Mouse (Mus musculus): ENCODE measurements around the gene Tbc1d5.
"Not testable (repeated sequence)": the region's sequence is repeated elsewhere in the genome, so short reads cannot be mapped to it uniquely, and the experiment has no call there.

The Tbc1d5 gene

DNA sequence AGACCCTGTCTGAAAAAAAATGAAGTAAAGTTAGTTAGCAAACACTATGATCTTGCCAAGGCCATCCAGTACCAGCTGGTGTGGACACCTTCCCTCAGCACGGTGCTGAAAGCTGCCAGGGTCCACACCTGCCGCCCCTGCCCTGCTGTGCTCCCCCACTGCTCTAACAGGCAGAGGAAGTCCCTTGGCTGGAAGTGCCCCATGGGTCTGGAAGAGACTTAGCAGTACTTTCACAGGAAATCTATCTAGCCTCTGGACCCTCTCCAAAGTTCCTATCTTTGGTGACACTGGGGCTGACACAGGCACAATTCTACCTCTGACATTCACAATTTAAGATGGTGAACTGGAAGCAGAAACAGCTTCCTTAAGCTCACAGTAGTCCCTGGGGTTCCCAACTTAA is 442.1 kb downstream of the Tbc1d5 start:
- DNase-seq: peak; percentile 34

DNA sequence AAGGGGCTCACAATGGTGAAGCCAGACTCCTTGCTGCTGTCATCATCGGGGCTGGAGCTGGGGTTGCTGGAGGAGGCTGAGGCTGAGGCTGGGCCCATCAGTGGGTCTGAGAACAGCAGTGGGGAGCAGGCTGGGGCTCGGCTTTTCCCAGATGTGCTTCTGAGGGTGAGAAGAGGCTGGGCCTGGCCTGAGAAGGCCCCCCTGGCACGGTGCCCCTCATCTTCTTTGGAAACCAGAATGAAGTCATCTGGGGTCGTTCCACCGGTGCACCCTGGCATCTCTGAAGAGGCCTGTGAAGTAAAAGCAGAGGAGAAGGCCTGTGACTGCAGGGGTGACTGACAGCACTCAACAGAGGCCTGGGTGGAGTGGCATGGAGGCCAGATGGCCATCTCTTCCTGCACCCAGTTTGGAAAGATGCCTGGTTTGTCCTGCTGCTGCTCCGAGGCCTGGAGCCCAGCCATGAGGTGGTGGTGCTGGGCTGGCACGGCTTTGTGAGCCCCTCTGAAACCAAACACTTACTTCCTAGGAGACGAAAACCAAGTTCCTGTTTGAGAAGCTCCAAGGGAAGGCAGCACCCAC is 443.1 kb downstream of the Tbc1d5 start:
- DNase-seq: peak; percentile 46

DNA sequence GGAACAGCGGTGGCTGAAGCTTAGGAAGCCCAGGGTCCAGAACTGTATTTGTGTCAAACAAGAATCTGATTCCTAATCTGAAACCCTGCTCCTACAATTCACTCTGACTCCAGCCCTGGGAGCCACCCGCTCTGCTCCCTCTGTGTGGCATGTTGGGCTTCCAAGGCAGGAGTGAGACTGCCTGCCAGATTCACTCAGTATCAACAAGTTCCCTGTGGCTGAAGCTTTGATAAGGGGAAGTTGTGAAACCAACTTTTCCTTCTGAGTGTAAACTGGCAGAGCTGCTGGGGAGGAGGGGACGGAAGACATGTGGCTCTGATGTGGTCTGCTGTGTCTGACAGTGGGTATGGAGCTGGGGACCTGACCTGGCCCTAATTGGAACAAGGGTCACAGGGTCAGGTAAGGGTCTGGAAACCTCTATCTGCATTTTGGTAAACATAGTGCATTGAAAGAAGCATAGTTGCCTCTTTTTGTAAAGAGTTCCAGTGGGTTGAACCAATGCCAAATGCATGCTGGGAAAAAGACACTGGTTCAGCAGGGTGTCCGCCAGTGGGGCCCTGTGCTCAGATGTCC is 443.7 kb downstream of the Tbc1d5 start:
- no peak for DNase-seq

DNA sequence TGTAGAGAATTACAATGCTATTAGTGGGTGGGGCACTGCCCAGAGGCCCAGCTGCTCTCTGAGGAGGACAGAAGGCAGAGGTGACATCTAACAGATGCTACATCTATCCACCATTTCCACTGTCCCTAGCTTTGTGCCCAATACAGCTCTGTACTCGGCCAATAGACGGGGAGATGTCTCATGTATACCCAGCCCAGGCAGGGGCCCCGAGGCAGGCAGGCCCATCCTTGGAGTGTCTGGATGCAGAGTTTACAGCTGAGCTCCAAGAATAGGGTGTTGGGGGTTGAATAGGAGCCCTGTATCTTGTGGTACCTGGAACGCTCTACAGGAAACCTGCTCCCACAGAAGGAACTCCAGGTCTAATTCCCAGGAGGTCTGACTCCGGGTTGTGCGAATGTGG is 444.4 kb downstream of the Tbc1d5 start:
- no peak for DNase-seq

DNA sequence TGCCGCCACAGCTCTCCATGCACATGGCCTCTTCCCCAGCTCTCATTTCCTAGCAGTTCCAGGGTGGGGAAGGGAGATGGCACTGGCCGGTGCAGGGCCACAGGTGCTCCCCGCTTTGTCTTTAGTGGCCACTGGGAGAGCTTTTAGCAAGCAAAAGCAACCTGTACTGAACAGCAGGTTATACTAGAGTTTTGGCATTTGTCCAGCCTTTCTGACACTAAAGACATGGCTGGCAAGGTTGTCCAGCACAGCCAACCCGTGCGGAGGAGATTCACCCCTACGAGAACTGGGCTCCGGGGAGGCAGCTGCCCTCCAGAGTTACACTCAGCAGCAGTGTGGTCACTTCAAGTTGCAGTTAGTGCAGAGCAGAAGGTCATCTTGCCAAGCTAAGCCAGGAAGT is 445.8 kb downstream of the Tbc1d5 start:
- DNase-seq: no peak

DNA sequence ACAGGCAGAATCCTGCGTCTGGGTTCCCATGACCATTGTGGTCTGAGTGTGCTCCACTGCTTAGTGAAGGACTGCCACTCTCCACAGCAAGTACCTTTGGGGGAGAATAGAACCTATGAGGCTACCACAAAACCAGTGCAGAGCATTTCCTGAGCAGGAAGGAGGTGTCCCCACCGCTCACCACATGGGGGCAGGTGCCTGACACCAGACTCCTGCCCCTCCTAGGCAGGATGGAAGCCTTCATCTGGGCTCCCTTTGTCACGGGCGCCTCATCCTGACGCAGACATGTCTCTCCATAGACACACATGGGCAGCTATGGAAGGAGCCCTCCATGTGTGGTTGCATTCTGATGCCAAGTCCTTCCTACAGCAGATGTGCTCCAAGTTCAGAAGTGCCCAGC is 447.3 kb downstream of the Tbc1d5 start:
- DNase-seq: no peak

DNA sequence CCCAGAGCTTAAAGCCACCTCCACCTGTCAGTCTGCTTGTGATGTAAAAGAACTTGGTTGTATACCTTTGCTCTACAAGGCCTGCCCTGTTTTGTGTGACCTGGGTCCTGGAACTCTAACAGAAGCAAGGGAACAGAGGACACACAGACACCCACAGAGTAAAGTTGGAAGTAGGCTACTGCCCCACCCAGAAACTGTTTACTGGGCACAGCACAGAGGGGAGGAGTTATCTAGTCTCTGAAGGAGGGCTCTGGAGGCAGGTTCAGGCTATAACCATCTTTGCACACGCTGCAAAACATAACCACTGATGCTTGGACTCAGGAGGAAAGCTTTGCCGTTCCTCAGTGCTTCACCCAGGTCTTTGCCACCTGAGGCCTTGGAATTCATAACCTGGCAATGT is 448.3 kb downstream of the Tbc1d5 start:
- no peak for DNase-seq

DNA sequence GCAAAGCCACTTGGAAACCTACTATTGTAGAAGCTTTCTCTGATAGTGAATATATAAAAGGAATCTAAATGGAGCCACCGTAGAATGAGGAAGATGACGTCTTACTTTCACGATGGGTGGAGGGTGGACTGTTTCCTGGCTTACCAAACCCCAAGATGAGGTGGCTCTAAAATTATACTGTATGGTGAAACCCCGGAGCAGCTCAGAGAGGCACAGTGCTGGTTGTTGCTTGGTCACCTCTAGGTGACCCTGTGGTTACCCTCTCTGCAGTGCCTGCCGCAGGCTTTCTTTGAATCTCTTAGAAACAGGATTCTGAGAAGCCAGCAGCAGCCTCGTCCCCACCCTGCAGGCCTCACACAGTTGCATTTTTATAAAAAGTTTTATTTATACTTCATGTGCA is 449.6 kb downstream of the Tbc1d5 start:
- DNase-seq: no peak

DNA sequence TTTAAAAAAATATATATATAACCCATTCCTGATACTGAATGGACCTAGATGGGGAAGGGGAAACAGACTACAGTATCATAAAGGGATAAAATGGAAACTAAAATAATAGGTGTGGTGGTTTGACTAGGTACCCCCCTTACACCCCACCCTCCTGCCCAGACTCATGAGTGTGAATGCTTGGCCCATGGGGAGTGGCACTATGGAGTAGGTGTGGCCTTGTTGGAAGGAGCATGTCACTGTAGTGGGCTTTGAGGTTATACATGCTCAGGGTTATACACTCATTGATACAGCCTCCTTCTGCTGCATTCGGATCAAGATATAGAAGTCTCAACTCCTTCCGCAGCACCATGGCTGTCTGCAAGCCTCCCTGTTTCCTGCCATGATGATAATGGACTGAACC is 450.1 kb downstream of the Tbc1d5 start:
- DNase-seq: no peak

DNA sequence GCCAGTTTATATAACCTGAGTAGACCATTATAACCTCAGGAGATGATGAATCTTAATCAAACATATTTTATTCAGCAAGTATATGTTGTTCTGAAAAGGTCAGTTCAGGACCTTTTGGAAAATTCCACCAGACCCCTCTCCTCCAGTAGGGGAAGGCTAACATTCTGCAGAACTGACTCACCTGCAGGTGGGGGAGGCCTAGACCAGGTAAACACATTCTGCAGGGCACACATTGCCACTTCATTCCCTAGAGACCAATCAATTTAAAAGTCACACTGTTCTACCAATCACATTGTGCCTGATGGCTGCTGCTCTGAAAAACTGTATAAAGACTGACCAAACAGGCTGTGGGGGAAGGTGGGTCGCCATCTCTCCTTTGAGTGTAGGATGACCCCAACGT is 452.9 kb downstream of the Tbc1d5 start:
- no peak for DNase-seq

DNA sequence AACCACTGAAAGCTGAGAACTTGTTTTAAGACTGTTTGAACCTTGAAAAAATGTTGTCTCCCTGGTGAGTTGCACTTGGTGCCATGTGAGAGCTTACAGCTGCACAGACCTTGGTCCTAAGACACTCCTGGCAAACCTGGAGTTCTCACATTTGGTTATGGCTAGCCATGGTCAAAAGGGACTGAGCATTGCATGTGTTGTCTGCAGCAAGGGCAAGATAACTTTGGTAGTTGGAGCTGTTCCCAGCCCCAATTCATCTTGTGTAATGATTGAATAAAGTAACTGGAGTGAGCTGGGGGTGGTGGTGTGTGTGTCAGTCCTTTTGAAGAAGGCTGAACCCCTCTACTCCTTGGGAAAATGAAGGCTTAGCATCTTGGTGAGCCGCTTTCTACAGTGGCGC is 454.8 kb downstream of the Tbc1d5 start:
- DNase-seq: no peak

DNA sequence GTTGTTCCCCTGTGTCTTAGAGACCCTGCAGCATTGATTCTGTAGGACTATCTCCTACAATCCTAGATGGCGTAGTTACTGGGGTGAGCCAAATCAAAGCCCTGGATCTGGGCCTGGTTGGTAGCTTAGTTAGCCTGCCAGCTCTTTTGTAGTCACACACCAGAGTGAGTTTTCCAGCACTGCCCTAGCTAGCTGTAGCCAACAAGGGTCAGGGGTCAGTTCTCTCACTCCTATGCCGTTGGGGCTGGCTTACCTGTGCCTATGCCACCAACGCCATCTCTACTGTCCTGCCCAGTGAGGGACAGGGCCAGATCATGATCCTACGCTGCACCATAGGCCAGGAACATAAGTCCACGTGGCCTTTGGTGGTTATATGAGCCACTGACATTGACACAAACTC is 461.6 kb downstream of the Tbc1d5 start:
- DNase-seq: no peak

DNA sequence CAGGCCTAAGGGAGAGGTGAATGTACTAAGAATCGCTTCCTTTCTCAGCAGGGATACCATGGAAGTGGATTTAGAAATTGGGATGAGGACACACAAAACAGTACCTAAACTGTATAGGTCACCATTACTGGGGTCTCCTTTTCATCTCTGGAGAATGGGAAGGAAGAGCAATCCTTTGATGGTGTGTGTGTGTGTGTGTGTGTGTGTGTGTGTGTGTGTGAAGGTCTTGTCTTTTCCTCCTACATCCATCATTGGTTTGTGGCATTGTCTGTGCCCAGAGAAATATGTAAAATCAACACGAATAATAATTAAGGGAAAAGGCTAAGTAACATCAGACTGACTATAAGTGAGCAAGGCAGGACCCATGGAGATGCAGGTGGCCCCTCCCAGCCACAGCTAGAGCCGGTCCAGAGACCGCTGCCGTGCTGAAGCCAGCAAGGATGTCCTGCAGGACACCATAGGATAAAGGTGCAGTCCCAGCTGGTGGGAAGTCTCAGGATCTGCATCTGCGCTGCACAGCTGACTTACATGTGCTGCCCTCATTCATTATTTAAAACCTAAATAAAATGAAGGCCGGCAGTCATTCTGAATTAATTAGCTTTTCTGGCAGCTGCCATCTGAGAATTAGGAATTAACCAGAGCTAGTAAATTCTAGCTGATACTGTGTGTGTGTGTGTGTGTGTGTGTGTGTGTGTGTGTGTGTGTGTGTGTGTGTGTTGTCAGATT is 468.5 kb downstream of the Tbc1d5 start:
- no peak for DNase-seq

DNA sequence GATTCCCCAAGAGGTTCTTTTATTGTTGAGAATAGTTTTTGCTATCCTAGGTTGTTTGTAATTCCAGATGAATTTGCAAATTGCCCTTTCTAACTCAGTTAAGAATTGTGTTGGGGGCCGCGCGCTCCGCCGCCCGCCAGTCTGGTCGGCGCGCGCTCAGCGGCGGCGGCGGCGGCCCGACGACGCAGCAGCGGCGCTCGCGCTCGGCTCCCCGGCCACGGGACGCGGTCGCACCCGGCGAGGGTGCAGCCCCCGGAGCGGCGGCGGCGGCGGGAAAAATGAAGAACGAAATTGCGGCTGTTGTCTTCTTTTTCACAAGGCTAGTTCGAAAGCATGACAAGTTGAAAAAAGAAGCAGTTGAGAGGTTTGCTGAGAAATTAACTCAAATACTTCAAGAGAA is 480.7 kb downstream of the Tbc1d5 start:
- DNase-seq: not testable (repeated sequence)

DNA sequence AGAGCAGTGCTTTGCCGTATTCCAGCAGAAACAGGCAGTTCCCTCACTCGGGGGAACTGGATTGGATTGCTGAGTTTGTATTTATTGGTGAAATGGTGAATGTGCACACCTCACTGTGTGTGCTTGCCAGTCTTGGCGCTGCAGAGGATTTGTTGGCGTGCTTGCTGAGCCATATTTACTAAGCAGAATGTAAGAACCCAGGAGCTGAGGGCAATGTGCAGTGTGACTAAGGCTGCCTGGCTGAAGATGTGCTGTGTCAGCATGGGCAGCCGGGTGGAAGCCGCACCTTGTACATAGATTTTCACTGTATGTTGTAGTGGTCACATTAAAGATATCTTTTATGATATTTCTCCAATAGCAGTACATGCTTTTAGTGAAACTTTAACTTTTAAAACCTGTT is 491.0 kb downstream of the Tbc1d5 start:
- peak; percentile 82 for DNase-seq

DNA sequence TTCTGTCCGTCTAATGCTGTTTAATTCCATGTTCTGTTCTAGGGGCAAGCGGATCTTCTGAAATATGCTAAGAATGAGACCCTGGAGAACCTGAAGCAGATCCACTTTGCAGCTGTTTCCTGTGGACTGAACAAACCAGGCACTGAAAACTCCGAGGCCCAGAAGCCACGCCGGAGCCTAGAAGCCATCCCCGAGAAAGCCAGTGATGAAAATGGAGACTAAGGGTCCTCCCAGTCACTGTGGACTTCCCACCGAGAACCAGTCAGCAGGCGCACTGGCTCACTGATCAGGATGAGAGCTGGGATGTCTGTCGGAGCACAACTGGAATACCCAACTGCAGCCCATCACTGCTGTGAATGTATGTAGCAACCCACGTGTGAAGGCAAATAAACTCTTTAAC is 491.5 kb downstream of the Tbc1d5 start:
- DNase-seq: no peak

DNA sequence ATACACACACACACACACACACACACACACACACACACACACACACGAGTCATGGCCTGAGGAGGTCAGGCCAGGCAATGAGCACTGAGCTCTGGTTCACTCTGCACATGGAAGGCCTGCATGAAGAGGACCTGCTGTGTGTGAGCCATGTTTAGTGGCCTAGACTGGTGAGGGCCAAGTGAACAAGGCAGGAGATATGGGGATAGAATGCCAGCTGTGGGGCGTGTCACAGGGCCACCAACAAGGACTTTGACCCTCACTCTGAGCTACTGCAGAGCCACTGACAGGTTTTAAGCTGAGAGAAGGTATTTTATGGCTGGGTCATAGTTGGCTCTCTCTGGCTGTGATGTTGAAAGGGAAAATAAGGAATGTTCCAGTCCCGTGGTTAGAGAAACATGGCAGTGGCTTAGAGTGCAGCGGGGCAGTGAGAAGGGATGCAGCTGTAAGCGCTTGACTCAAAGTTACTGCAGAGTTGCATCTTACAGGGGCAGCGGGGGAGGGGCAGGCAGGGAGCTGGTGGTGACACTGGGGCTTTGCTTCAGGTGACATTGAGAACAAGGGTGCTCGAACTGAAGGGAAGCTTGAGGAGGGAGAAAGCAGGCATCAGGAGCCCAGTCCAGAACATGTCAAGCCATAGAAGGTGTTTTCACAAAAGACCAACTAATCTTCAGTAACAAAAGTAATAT is 494.0 kb downstream of the Tbc1d5 start:
- DNase-seq: no peak

All from cerebellum, adult 11-12 months (tissue).